Mouse (Mus musculus) embryonic facial prominence, embryonic 13.5 days (tissue): ENCODE data around the gene Sec24a. TPM values are rescaled to one million over a fixed set of nuclear protein-coding genes. Genes with fewer than 3 reads are reported as not detected.

Experiments
- ATAC-seq: fragments of 200-750 bp; cut with Nextera tagmentation; 2 replicates; pipeline ENCODE4 v1.8.0; 2017; ENCODE audit warnings: low read depth; ENCODE audit not compliant: insufficient number of reproducible peaks, insufficient read depth, low FRiP score, low TSS enrichment
- H3K27ac ChIP-seq: fragments of 300-500 bp; sonication (generic); 2 replicates; pipeline ENCODE4 v1.5.1; 2015; ENCODE audit warnings: moderate library complexity, mild to moderate bottlenecking, inconsistent platforms
- H3K27me3 ChIP-seq: fragments of 300-500 bp; sonication (generic); 2 replicates; pipeline ENCODE4 v1.6.1; 2015; ENCODE audit warnings: mild to moderate bottlenecking, inconsistent platforms
- H3K36me3 ChIP-seq: fragments of 300-500 bp; sonication (generic); 2 replicates; pipeline ENCODE4 v1.6.1; 2015; ENCODE audit warnings: mild to moderate bottlenecking, inconsistent platforms
- H3K4me1 ChIP-seq: fragments of 300-500 bp; sonication (generic); 2 replicates; pipeline ENCODE4 v1.6.1; 2015; ENCODE audit warnings: inconsistent platforms
- H3K4me2 ChIP-seq: fragments of 300-500 bp; sonication (generic); 2 replicates; pipeline ENCODE4 v1.6.1; 2015; ENCODE audit warnings: moderate library complexity, mild to moderate bottlenecking, inconsistent platforms
- H3K4me3 ChIP-seq: fragments of 300-500 bp; sonication (generic); 2 replicates; pipeline ENCODE4 v1.5.1; 2015; ENCODE audit warnings: mild to moderate bottlenecking, inconsistent platforms
- H3K9ac ChIP-seq: fragments of 300-500 bp; sonication (generic); 2 replicates; pipeline ENCODE4 v1.6.1; 2015; ENCODE audit warnings: mild to moderate bottlenecking, inconsistent platforms
- H3K9me3 ChIP-seq: fragments of 300-500 bp; sonication (generic); 2 replicates; pipeline ENCODE4 v1.6.1; 2016; ENCODE audit warnings: inconsistent platforms
- WGBS: fragments of 180-500 bp; shearing (Covaris S2); methylation state at CpG from one replicate; pipeline ENCODE4 v1.1.7; 2015; ENCODE audit warnings: mixed read lengths; 5-methylcytosine and 5-hydroxymethylcytosine counted together
- polyA plus RNA-seq: library from polyadenylated mRNA; unstranded; fragments of >200 nt; fragmentation: Nextera tagmentation; extraction: Ambion mirVana; gene quantifications from 2 replicates; pipeline ENCODE4 v1.2.1, GENCODE M21; 2015

Sec24a gene
- polyA plus RNA-seq, 1 experiment from 2014 or later, result 15.3 TPM

- Histone ChIP-seq H3K27ac (no peak overlapping the region), H3K4me2 (no peak overlapping the region), H3K4me1 (no peaks in the 10 kb centered on the region), H3K27me3 (no peaks in the 10 kb centered on the region), H3K4me3 (no peak overlapping the region), H3K36me3 (peaks cover 85% of the 10 kb centered on the region), H3K9me3 (no peaks in the 10 kb centered on the region), H3K9ac (no peak overlapping the region)
- 90% methylated on average over 6 of the region's 6 CpGs for WGBS
- ATAC-seq, result no peak
Measured at GRCm38 (mm10) chr11:51785926-51786325, 22.5 kb upstream of the Sec24a start.

- Histone ChIP-seq H3K4me2 (no peak overlapping the region), H3K27ac (no peak overlapping the region), H3K9me3 (no peaks in the 10 kb centered on the region), H3K36me3 (peaks cover 69% of the 10 kb centered on the region), H3K9ac (no peak overlapping the region), H3K4me1 (no peaks in the 10 kb centered on the region), H3K27me3 (no peaks in the 10 kb centered on the region), H3K4me3 (no peak overlapping the region)
- WGBS, result 84% methylated on average over 6 of the region's 6 CpGs
- ATAC-seq, result no peak
Measured at GRCm38 (mm10) chr11:51782721-51783120, 19.3 kb upstream of the Sec24a start.

- Histone ChIP-seq H3K27ac (no peak overlapping the region), H3K9me3 (no peaks in the 10 kb centered on the region), H3K36me3 (peaks cover 52% of the 10 kb centered on the region), H3K9ac (no peak overlapping the region), H3K27me3 (no peaks in the 10 kb centered on the region), H3K4me1 (no peaks in the 10 kb centered on the region), H3K4me3 (no peak overlapping the region), H3K4me2 (no peak overlapping the region)
- WGBS, result 92% methylated on average over 9 of the region's 9 CpGs
- ATAC-seq, result no peak
Measured at GRCm38 (mm10) chr11:51780773-51781267, 17.4 kb upstream of the Sec24a start.

- H3K4me2 ChIP-seq, result no peak overlapping the region
- no peaks in the 10 kb centered on the region for H3K4me1 ChIP-seq
- H3K4me3 ChIP-seq, result no peak overlapping the region
- H3K36me3 ChIP-seq, result peaks cover 27% of the 10 kb centered on the region
- no peaks in the 10 kb centered on the region for H3K9me3 ChIP-seq
- no peak overlapping the region for H3K27ac ChIP-seq
- H3K9ac ChIP-seq, result no peak overlapping the region
- no peaks in the 10 kb centered on the region for H3K27me3 ChIP-seq
- 93% methylated on average over 5 of the region's 5 CpGs for WGBS
- ATAC-seq, result no peak
Measured at GRCm38 (mm10) chr11:51777478-51777877, 14.0 kb upstream of the Sec24a start.

- no peak for ATAC-seq
- Histone ChIP-seq H3K9me3 (no peaks in the 10 kb centered on the region), H3K4me2 (no peak overlapping the region), H3K36me3 (peaks cover 10% of the 10 kb centered on the region), H3K27ac (no peak overlapping the region), H3K4me1 (no peaks in the 10 kb centered on the region), H3K4me3 (no peak overlapping the region), H3K27me3 (no peaks in the 10 kb centered on the region), H3K9ac (no peak overlapping the region)
- 93% methylated on average over 3 of the region's 3 CpGs for WGBS
Measured at GRCm38 (mm10) chr11:51775507-51775906, 12.1 kb upstream of the Sec24a start.

GRCm38 (mm10) chr11:51768296-51768695 is 4.9 kb upstream of the Sec24a start:
- WGBS, result 76% methylated on average over 5 of the region's 5 CpGs
- H3K27ac ChIP-seq, result no peak overlapping the region
- H3K4me3 ChIP-seq, result no peak overlapping the region
- 0 out of 2 replicates have a peak, but pooled peaks cover 4% of the 10 kb centered on the region for H3K36me3 ChIP-seq
- no peaks in the 10 kb centered on the region for H3K9me3 ChIP-seq
- no peak for ATAC-seq
- H3K4me1 ChIP-seq, result peaks cover 8% of the 10 kb centered on the region
- H3K9ac ChIP-seq, result no peak overlapping the region
- H3K4me2 ChIP-seq, result no peak overlapping the region
- H3K27me3 ChIP-seq, result no peaks in the 10 kb centered on the region

GRCm38 (mm10) chr11:51767579-51768220 is 4.3 kb upstream of the Sec24a start:
- H3K4me3 ChIP-seq, result no peak overlapping the region
- WGBS, result 74% methylated on average over 8 of the region's 8 CpGs
- no peak overlapping the region for H3K27ac ChIP-seq
- no peaks in the 10 kb centered on the region for H3K9me3 ChIP-seq
- H3K27me3 ChIP-seq, result no peaks in the 10 kb centered on the region
- peaks cover 12% of the 10 kb centered on the region for H3K4me1 ChIP-seq
- no peak for ATAC-seq
- no peak overlapping the region for H3K9ac ChIP-seq
- H3K4me2 ChIP-seq, result no peak overlapping the region
- 0 out of 2 replicates have a peak, but pooled peaks cover 4% of the 10 kb centered on the region for H3K36me3 ChIP-seq

- Histone ChIP-seq H3K9me3 (no peaks in the 10 kb centered on the region), H3K4me2 (peak overlapping the region; percentile 90), H3K36me3 (0 out of 2 replicates have a peak, but pooled peaks cover 4% of the 10 kb centered on the region), H3K4me3 (peak overlapping the region; percentile 95), H3K27ac (no peak overlapping the region), H3K27me3 (peaks cover 4% of the 10 kb centered on the region; the same call in 1 of the 2 replicates), H3K4me1 (peaks cover 12% of the 10 kb centered on the region), H3K9ac (no peak overlapping the region)
- no peak for ATAC-seq
- 79% methylated on average over 4 of the region's 4 CpGs for WGBS
Measured at GRCm38 (mm10) chr11:51764816-51765215, 1.4 kb upstream of the Sec24a start.

GRCm38 (mm10) chr11:51763955-51764354 is 521 bp upstream of the Sec24a start:
- Histone ChIP-seq H3K27me3 (peaks cover 5% of the 10 kb centered on the region; the same call in 1 of the 2 replicates), H3K4me1 (peaks cover 12% of the 10 kb centered on the region), H3K9me3 (no peaks in the 10 kb centered on the region), H3K4me2 (peak overlapping the region; percentile 90), H3K4me3 (peak overlapping the region; percentile 95), H3K36me3 (no peaks in the 10 kb centered on the region), H3K9ac (peak overlapping the region; percentile 89), H3K27ac (no peak overlapping the region)
- 5% methylated on average over 13 of the region's 13 CpGs for WGBS
- ATAC-seq, result no peak

GRCm38 (mm10) chr11:51761241-51761640 is 2.2 kb downstream of the Sec24a start:
- Histone ChIP-seq H3K4me2 (no peak overlapping the region), H3K9ac (no peak overlapping the region), H3K4me1 (peaks cover 12% of the 10 kb centered on the region), H3K27me3 (peaks cover 5% of the 10 kb centered on the region; the same call in 1 of the 2 replicates), H3K27ac (no peak overlapping the region), H3K9me3 (no peaks in the 10 kb centered on the region), H3K36me3 (no peaks in the 10 kb centered on the region), H3K4me3 (no peak overlapping the region)
- ATAC-seq, result no peak
- 76% methylated on average over 5 of the region's 5 CpGs for WGBS

- ATAC-seq, result no peak
- no peak overlapping the region for H3K4me3 ChIP-seq
- H3K36me3 ChIP-seq, result no peaks in the 10 kb centered on the region
- WGBS, result 84% methylated on average over 6 of the region's 6 CpGs
- no peaks in the 10 kb centered on the region for H3K9me3 ChIP-seq
- H3K4me2 ChIP-seq, result no peak overlapping the region
- peaks cover 16% of the 10 kb centered on the region for H3K4me1 ChIP-seq
- H3K27ac ChIP-seq, result no peak overlapping the region
- peaks cover 5% of the 10 kb centered on the region; the same call in 1 of the 2 replicates for H3K27me3 ChIP-seq
- H3K9ac ChIP-seq, result no peak overlapping the region
Measured at GRCm38 (mm10) chr11:51759941-51760657, 3.3 kb downstream of the Sec24a start.

- no peak overlapping the region for H3K27ac ChIP-seq
- ATAC-seq, result no peak
- WGBS, result 63% methylated on average over 2 of the region's 2 CpGs
Measured at GRCm38 (mm10) chr11:51759251-51759650, 4.2 kb downstream of the Sec24a start.

More at GRCm38 (mm10) chr11:51759251-51759650, 4.2 kb downstream of the Sec24a start:
- Histone ChIP-seq H3K9ac (no peak overlapping the region), H3K4me1 (peaks cover 16% of the 10 kb centered on the region), H3K27me3 (peaks cover 5% of the 10 kb centered on the region; the same call in 1 of the 2 replicates), H3K36me3 (no peaks in the 10 kb centered on the region), H3K4me2 (no peak overlapping the region), H3K4me3 (no peak overlapping the region), H3K9me3 (no peaks in the 10 kb centered on the region)
